Mouse (Mus musculus) C2C12 (cell line): ENCODE measurements at regions not wholly inside any gene's neighbourhood (a gene's known extent, or its start where the extent isn't known, plus 50 kb on each side); places are given as distances from the start of the nearest gene placed in this dataset.

ENCODE experiments used
- CTCF ChIP-seq: IDR thresholded peaks from one replicate; pipeline ENCODE4 v1.5.1; 2011; ENCODE audit not compliant: control insufficient read depth, insufficient read depth, insufficient read length
- MYOG ChIP-seq: IDR thresholded peaks from one replicate; pipeline ENCODE4 v1.6.1; 2011; ENCODE audit not compliant: control insufficient read depth, insufficient read length; ENCODE audit errors: extremely low read depth
- USF1 ChIP-seq: IDR thresholded peaks from one replicate; pipeline ENCODE4 v1.6.1; 2011; ENCODE audit warnings: low read depth, mild to moderate bottlenecking, control low read depth, moderate library complexity

- TF ChIP-seq CTCF (no peak), MYOG (no peak), USF1 (no peak)
These were observed 122.1 kb upstream of the Zmiz1 start for GRCm38 (mm10) chr14:25336875-25337274.
